Mouse (Mus musculus): ENCODE data around the gene Srbd1.

DNA sequence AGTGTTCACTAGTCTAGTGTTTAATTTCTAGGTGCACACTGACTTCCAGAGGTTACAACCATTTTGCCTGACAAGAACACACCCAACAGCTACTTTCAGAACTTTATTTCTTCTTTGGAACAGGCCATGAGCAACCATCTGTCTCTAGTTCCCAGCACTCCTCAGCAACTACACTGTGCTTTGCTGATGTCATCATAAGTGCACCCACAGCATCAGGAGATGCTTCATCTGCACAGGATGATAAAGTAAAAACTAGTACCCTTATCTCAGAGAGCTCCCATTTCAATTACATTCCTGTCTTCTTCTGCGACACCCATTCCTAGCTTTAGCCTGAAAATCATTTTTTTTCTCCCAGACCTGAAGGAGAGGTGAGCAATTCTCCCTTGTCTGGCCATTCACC lies 51.9 kb downstream of the Srbd1 start:
- TF ChIP-seq POLR2A (IDR thresholded peaks at IDR 0.05; ENCODE audit: borderline replicate concordance, extremely low read depth, insufficient read depth, insufficient read length, poor library complexity, severe bottlenecking) (no peak), CTCF (IDR thresholded peaks at IDR 0.05; ENCODE audit: borderline replicate concordance, extremely low read depth, insufficient read depth, insufficient read length) (no peak)

All from brain, embryonic 14.5 days (tissue).